7 mouse cellular contexts compared by ENCODE assay signal in the genomic region with DNA sequence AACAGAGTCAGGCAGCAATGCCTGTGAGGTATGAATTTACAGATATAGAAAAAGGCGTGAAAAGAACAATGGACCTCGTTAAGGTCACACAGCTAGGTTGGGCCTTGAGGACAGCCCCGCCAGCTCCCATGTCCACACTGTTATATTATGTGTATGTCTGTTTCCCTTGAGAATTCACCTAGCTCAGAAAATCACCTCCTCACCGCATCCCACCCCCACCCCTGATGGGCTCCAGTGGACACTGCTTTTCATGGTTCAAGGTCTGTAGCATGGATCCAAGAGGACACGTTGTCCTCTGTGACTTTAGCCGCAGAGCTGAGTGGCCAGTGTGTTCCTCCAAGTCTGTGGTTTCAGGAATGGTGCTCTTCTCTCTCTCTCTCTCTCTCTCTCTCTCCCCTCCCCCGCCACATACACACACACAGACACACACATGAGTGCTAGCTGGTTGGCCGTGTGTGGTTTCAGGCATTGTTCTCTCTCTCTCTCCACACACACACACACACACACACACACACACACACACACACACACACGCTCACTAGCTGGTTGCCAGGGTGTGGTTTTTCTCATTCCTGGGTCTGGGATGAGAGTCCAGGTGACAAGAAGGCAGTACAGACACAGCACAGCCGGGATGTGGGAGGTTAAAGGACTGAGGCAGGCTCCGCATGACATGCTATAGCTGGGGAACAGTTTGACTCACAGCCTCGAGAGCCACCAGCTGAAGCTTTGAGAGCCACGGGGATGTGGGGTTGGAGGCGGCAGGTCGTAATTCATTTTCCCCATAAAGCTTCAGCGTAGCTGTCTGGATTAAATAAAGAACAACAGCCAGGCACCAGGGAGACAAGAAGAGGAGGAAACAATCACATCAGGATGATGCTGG.
DNase-seq lines count a peak whose midpoint lies in the region; ATAC-seq and TF ChIP-seq lines count a peak whose summit lies in the region.

No protein-coding gene starts in this region.

- no peaks in the 10 kb centered on the region for H3K27me3 ChIP-seq in lung, embryonic 15.5 days
- no peaks in the 10 kb centered on the region for H3K27me3 ChIP-seq in forebrain, postnatal 0 days (ENCODE audit: insufficient read depth, low read length)
- no peaks in the 10 kb centered on the region for H3K27me3 ChIP-seq in limb, embryonic 13.5 days
- no peaks in the 10 kb centered on the region for H3K27me3 ChIP-seq in stomach, embryonic 16.5 days (ENCODE audit: control insufficient read depth, insufficient read depth, low read length)

- 41% methylated on average over 15 of the region's 16 CpGs for WGBS in lung, embryonic 15.5 days
- WGBS in forebrain, postnatal 0 days: 50% methylated on average over 16 of the region's 16 CpGs
- WGBS in limb, embryonic 13.5 days: 37% methylated on average over 16 of the region's 16 CpGs
- 46% methylated on average over 16 of the region's 16 CpGs for WGBS in stomach, embryonic 16.5 days

- H3K4me2 ChIP-seq in lung, embryonic 15.5 days: peak overlapping the region; percentile 44; the same call in 1 of the 2 replicates
- H3K4me2 ChIP-seq in forebrain, postnatal 0 days (ENCODE audit: low read depth): no peak overlapping the region
- H3K4me2 ChIP-seq in limb, embryonic 13.5 days (replicated peaks): peak overlapping the region; percentile 54
- H3K4me2 ChIP-seq in stomach, embryonic 16.5 days (ENCODE audit: low read depth, low read length): no peak overlapping the region

- H3K4me1 ChIP-seq in lung, embryonic 15.5 days: peaks cover 35% of the 10 kb centered on the region
- H3K4me1 ChIP-seq in forebrain, postnatal 0 days (ENCODE audit: insufficient read depth): peaks cover 16% of the 10 kb centered on the region; the same call in 1 of the 2 replicates
- peaks cover 50% of the 10 kb centered on the region for H3K4me1 ChIP-seq in limb, embryonic 13.5 days
- H3K4me1 ChIP-seq in stomach, embryonic 16.5 days (ENCODE audit: control insufficient read depth, insufficient read depth, low read length): peaks cover 41% of the 10 kb centered on the region

- no peak overlapping the region for H3K4me3 ChIP-seq in lung, embryonic 15.5 days
- no peak overlapping the region for H3K4me3 ChIP-seq in forebrain, postnatal 0 days (ENCODE audit: low read depth, low read length)
- H3K4me3 ChIP-seq in limb, embryonic 13.5 days: no peak overlapping the region
- H3K4me3 ChIP-seq in stomach, embryonic 16.5 days (replicated peaks; ENCODE audit: low read length): no peak overlapping the region

- no peak overlapping the region for H3K9ac ChIP-seq in lung, embryonic 15.5 days
- no peak overlapping the region for H3K9ac ChIP-seq in forebrain, postnatal 0 days
- H3K9ac ChIP-seq in limb, embryonic 13.5 days: no peak overlapping the region
- H3K9ac ChIP-seq in stomach, embryonic 16.5 days (ENCODE audit: low read length): no peak overlapping the region; the same call in 1 of the 2 replicates

- no peaks in the 10 kb centered on the region for H3K9me3 ChIP-seq in lung, embryonic 15.5 days
- H3K9me3 ChIP-seq in forebrain, postnatal 0 days (ENCODE audit: low read length): no peaks in the 10 kb centered on the region
- peaks cover 3% of the 10 kb centered on the region; the same call in 1 of the 2 replicates for H3K9me3 ChIP-seq in limb, embryonic 13.5 days
- H3K9me3 ChIP-seq in stomach, embryonic 16.5 days (replicated peaks; ENCODE audit: control insufficient read depth, low read length): no peaks in the 10 kb centered on the region

- H3K27ac ChIP-seq in lung, embryonic 15.5 days: peak overlapping the region; percentile 41; the same call in 1 of the 2 replicates
- no peak overlapping the region for H3K27ac ChIP-seq in forebrain, postnatal 0 days (ENCODE audit: low read depth, low read length)
- peak overlapping the region; percentile 52; the same call in 1 of the 2 replicates for H3K27ac ChIP-seq in limb, embryonic 13.5 days
- H3K27ac ChIP-seq in stomach, embryonic 16.5 days (ENCODE audit: low read length): peak overlapping the region; percentile 17

- H3K36me3 ChIP-seq in lung, embryonic 15.5 days: no peaks in the 10 kb centered on the region
- H3K36me3 ChIP-seq in forebrain, postnatal 0 days (ENCODE audit: insufficient read depth): no peaks in the 10 kb centered on the region
- H3K36me3 ChIP-seq in limb, embryonic 13.5 days: no peaks in the 10 kb centered on the region
- H3K36me3 ChIP-seq in stomach, embryonic 16.5 days (ENCODE audit: control insufficient read depth, insufficient read depth, low read length): no peaks in the 10 kb centered on the region

- ATAC-seq in lung, embryonic 15.5 days (ENCODE audit: borderline replicate concordance, extremely low read depth, low FRiP score, low TSS enrichment): peak; percentile 13; the same call in 1 of the 2 replicates
- peak; percentile 26; the same call in 1 of the 2 replicates for ATAC-seq in forebrain, postnatal 0 days
- peak; percentile 24; the same call in 1 of the 2 replicates for ATAC-seq in limb, embryonic 13.5 days (ENCODE audit: low FRiP score, low read depth)
- peak; percentile 42; the same call in 1 of the 2 replicates for ATAC-seq in stomach, embryonic 16.5 days (ENCODE audit: insufficient read depth, low FRiP score)

- no peak for DNase-seq in lung, postnatal 25 days (ENCODE audit: low spot score)
- DNase-seq in forebrain, postnatal 0 days: no peak
- DNase-seq in cerebellum, postnatal 25 days: no peak
- DNase-seq in adrenal gland, postnatal 14 days: no peak

- no peak for TF ChIP-seq CTCF in forebrain, postnatal 0 days (IDR thresholded peaks at IDR 0.05; ENCODE audit: low read depth)

Comparison
In these comparisons a context has a peak if more than half of its experiments do, and no peak if none do; other contexts are left out.
1. H3K4me2 ChIP-seq: peak in lung, embryonic 15.5 days (single experiment) and limb, embryonic 13.5 days (single experiment); none in forebrain, postnatal 0 days (single experiment) and stomach, embryonic 16.5 days (single experiment).
2. Peak in every context shown above with its lines, with median percentiles within 50 percentile points of each other: ATAC-seq.